ENCODE assay signal across 9 mouse cellular contexts in genomic region chr12:13145186-13146115, GRCm38 (mm10).
DNase-seq lines count a peak whose midpoint lies in the region; ATAC-seq lines count a peak whose summit lies in the region.
"Had no signal": no experiment of that assay in that cellular context is flagged by ENCODE, and none has a peak within 500 bp of the region (broad histone marks: within the 10 kb centered on the region; RNA-seq: fewer than 3 reads in every experiment).

No protein-coding gene starts in this region.

- WGBS in midbrain, embryonic 16.5 days: 67% methylated on average over 10 of the region's 10 CpGs
- 80% methylated on average over 10 of the region's 10 CpGs for WGBS in midbrain, embryonic 13.5 days
- 33% methylated on average over 10 of the region's 10 CpGs for WGBS in heart, embryonic 13.5 days
- 30% methylated on average over 10 of the region's 10 CpGs for WGBS in stomach, embryonic 15.5 days
- WGBS in hindbrain, embryonic 16.5 days: 72% methylated on average over 10 of the region's 10 CpGs
- WGBS in hindbrain, embryonic 12.5 days: 69% methylated on average over 10 of the region's 10 CpGs

- H3K9ac ChIP-seq in midbrain, embryonic 16.5 days (ENCODE audit: low read depth, low read length): no peak overlapping the region
- no peak overlapping the region for H3K9ac ChIP-seq in midbrain, embryonic 13.5 days (replicated peaks)
- no peak overlapping the region for H3K9ac ChIP-seq in heart, embryonic 13.5 days
- H3K9ac ChIP-seq in stomach, embryonic 15.5 days: no peak overlapping the region
- H3K9ac ChIP-seq in hindbrain, embryonic 16.5 days (ENCODE audit: low read depth, low read length): no peak overlapping the region
- H3K9ac ChIP-seq in hindbrain, embryonic 12.5 days: no peak overlapping the region

- no peaks in the 10 kb centered on the region for H3K4me1 ChIP-seq in midbrain, embryonic 16.5 days (ENCODE audit: control insufficient read depth, insufficient read depth, low read length)
- H3K4me1 ChIP-seq in midbrain, embryonic 13.5 days (replicated peaks): no peaks in the 10 kb centered on the region
- H3K4me1 ChIP-seq in heart, embryonic 13.5 days: peaks cover 26% of the 10 kb centered on the region
- H3K4me1 ChIP-seq in stomach, embryonic 15.5 days: peaks cover 6% of the 10 kb centered on the region; the same call in 1 of the 2 replicates
- no peaks in the 10 kb centered on the region for H3K4me1 ChIP-seq in hindbrain, embryonic 16.5 days (ENCODE audit: control insufficient read depth, insufficient read depth, low read depth, low read length)
- 0 out of 2 replicates have a peak, but pooled peaks cover 2% of the 10 kb centered on the region for H3K4me1 ChIP-seq in hindbrain, embryonic 12.5 days

- no peaks in the 10 kb centered on the region for H3K27me3 ChIP-seq in midbrain, embryonic 16.5 days (ENCODE audit: control insufficient read depth, insufficient read depth, low read depth, low read length)
- H3K27me3 ChIP-seq in midbrain, embryonic 13.5 days: no peaks in the 10 kb centered on the region
- H3K27me3 ChIP-seq in heart, embryonic 13.5 days (replicated peaks): no peaks in the 10 kb centered on the region
- H3K27me3 ChIP-seq in stomach, embryonic 15.5 days (replicated peaks): no peaks in the 10 kb centered on the region
- H3K27me3 ChIP-seq in hindbrain, embryonic 16.5 days (replicated peaks; ENCODE audit: control insufficient read depth, insufficient read depth, low read length): no peaks in the 10 kb centered on the region
- H3K27me3 ChIP-seq in hindbrain, embryonic 12.5 days: no peaks in the 10 kb centered on the region

- ATAC-seq in midbrain, embryonic 16.5 days: no peak
- ATAC-seq in midbrain, embryonic 13.5 days: no peak
- ATAC-seq in heart, embryonic 13.5 days (ENCODE audit: extremely low read depth, insufficient number of reproducible peaks, low FRiP score, low TSS enrichment): peak; percentile 51
- ATAC-seq in stomach, embryonic 15.5 days (ENCODE audit: insufficient read depth, low FRiP score, low read depth): peak; percentile 68
- ATAC-seq in hindbrain, embryonic 16.5 days: no peak
- ATAC-seq in hindbrain, embryonic 12.5 days (ENCODE audit: low FRiP score): no peak

- no peak overlapping the region for H3K4me3 ChIP-seq in midbrain, embryonic 16.5 days (ENCODE audit: low read depth, low read length)
- H3K4me3 ChIP-seq in midbrain, embryonic 13.5 days (replicated peaks): no peak overlapping the region
- no peak overlapping the region for H3K4me3 ChIP-seq in heart, embryonic 13.5 days
- no peak overlapping the region for H3K4me3 ChIP-seq in stomach, embryonic 15.5 days (replicated peaks)
- H3K4me3 ChIP-seq in hindbrain, embryonic 16.5 days (ENCODE audit: low read length): no peak overlapping the region
- no peak overlapping the region for H3K4me3 ChIP-seq in hindbrain, embryonic 12.5 days

- H3K4me2 ChIP-seq in midbrain, embryonic 16.5 days (ENCODE audit: low read length): no peak overlapping the region
- H3K4me2 ChIP-seq in midbrain, embryonic 13.5 days (replicated peaks): no peak overlapping the region
- no peak overlapping the region; the same call in 1 of the 2 replicates for H3K4me2 ChIP-seq in heart, embryonic 13.5 days
- H3K4me2 ChIP-seq in stomach, embryonic 15.5 days: no peak overlapping the region
- no peak overlapping the region for H3K4me2 ChIP-seq in hindbrain, embryonic 16.5 days (ENCODE audit: low read length)
- H3K4me2 ChIP-seq in hindbrain, embryonic 12.5 days (replicated peaks): no peak overlapping the region

- peak overlapping the region; percentile 48 for H3K27ac ChIP-seq in midbrain, embryonic 16.5 days (ENCODE audit: low read length)
- no peak overlapping the region for H3K27ac ChIP-seq in midbrain, embryonic 13.5 days
- H3K27ac ChIP-seq in heart, embryonic 13.5 days (replicated peaks): peak overlapping the region; percentile 67
- peak overlapping the region; percentile 68 for H3K27ac ChIP-seq in stomach, embryonic 15.5 days
- H3K27ac ChIP-seq in hindbrain, embryonic 16.5 days (ENCODE audit: low read depth, low read length): no peak overlapping the region
- H3K27ac ChIP-seq in hindbrain, embryonic 12.5 days: no peak overlapping the region
- H3K27ac ChIP-seq: macrophage had no signal

- peak; percentile 54 to 65 for DNase-seq in kidney, postnatal 4 days
- DNase-seq in layer of hippocampus, adult 9-10 months (ENCODE audit: low spot score): no peak

- no peaks in the 10 kb centered on the region for H3K9me3 ChIP-seq in midbrain, embryonic 16.5 days (replicated peaks; ENCODE audit: control insufficient read depth, low read length, poor library complexity, severe bottlenecking)
- no peaks in the 10 kb centered on the region for H3K9me3 ChIP-seq in midbrain, embryonic 13.5 days
- no peaks in the 10 kb centered on the region for H3K9me3 ChIP-seq in heart, embryonic 13.5 days
- no peaks in the 10 kb centered on the region for H3K9me3 ChIP-seq in stomach, embryonic 15.5 days
- no peaks in the 10 kb centered on the region for H3K9me3 ChIP-seq in hindbrain, embryonic 16.5 days (ENCODE audit: control insufficient read depth, low read length)
- no peaks in the 10 kb centered on the region for H3K9me3 ChIP-seq in hindbrain, embryonic 12.5 days (replicated peaks)

- H3K36me3 ChIP-seq in midbrain, embryonic 16.5 days (ENCODE audit: control insufficient read depth, insufficient read depth, low read length): no peaks in the 10 kb centered on the region
- H3K36me3 ChIP-seq in midbrain, embryonic 13.5 days: no peaks in the 10 kb centered on the region
- H3K36me3 ChIP-seq in heart, embryonic 13.5 days: no peaks in the 10 kb centered on the region
- H3K36me3 ChIP-seq in stomach, embryonic 15.5 days: no peaks in the 10 kb centered on the region
- H3K36me3 ChIP-seq in hindbrain, embryonic 16.5 days (ENCODE audit: control insufficient read depth, insufficient read depth, low read length): no peaks in the 10 kb centered on the region
- H3K36me3 ChIP-seq in hindbrain, embryonic 12.5 days: no peaks in the 10 kb centered on the region

Comparison
In these comparisons a context has a peak if more than half of its experiments do, and no peak if none do; other contexts are left out.
1. H3K27ac ChIP-seq: peak in midbrain, embryonic 16.5 days (single experiment), heart, embryonic 13.5 days (single experiment) and stomach, embryonic 15.5 days (single experiment); none in midbrain, embryonic 13.5 days (single experiment), hindbrain, embryonic 16.5 days (single experiment) and hindbrain, embryonic 12.5 days (single experiment).
2. ATAC-seq: peak in heart, embryonic 13.5 days (single experiment) and stomach, embryonic 15.5 days (single experiment); none in midbrain, embryonic 16.5 days (single experiment), midbrain, embryonic 13.5 days (single experiment), hindbrain, embryonic 16.5 days (single experiment) and hindbrain, embryonic 12.5 days (single experiment).